Comparison of ENCODE assay signal across 26 mouse cellular contexts in the genomic region with DNA sequence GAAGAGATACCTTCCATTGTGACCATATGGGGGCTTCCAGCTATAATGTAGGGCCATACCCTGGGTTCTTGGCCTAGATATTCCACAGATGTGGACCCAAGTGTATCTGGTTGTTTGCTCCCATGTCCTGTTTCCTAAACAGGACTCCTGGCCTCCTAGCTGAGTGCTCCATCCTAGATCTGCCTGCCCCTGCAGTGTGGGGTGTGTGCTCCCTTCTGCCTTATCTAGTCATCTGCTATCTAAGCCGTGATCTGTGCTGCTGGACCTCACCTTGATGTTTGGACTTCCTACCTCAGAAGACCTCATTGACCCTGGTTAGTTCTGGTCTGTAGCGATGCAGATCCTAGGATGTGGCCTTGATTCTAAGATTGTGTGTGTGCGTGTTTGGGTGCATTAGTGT. TPM values are rescaled to one million over a fixed set of nuclear protein-coding genes. Genes with fewer than 3 reads are reported as not detected.
DNase-seq lines count a peak whose midpoint lies in the region; ATAC-seq and TF ChIP-seq lines count a peak whose summit lies in the region.
"Had no signal": no experiment of that assay in that cellular context is flagged by ENCODE, and none has a peak within 500 bp of the region (broad histone marks: within the 10 kb centered on the region; RNA-seq: fewer than 3 reads in every experiment).

No protein-coding gene starts in this region.

- no peak for ATAC-seq in kidney, embryonic 16.5 days (ENCODE audit: low FRiP score, low TSS enrichment)
- ATAC-seq in kidney, embryonic 14.5 days (ENCODE audit: low FRiP score, low TSS enrichment): no peak
- no peak for ATAC-seq in stomach, postnatal 0 days (ENCODE audit: low FRiP score, low TSS enrichment)
- ATAC-seq: forebrain, embryonic 13.5 days; forebrain, embryonic 15.5 days; forebrain, postnatal 0 days had no signal

- TF ChIP-seq EP300 in stomach, postnatal 0 days (optimal IDR thresholded peaks at IDR 0.05): no peak

- no peak overlapping the region for H3K27ac ChIP-seq in heart, embryonic 10.5 days
- H3K27ac ChIP-seq in kidney, embryonic 16.5 days (ENCODE audit: low read length): 0 out of 2 replicates have a peak overlapping the region, but pooled peaks have one; percentile 27
- no peak overlapping the region for H3K27ac ChIP-seq in kidney, embryonic 14.5 days (ENCODE audit: low read depth, low read length)
- H3K27ac ChIP-seq in stomach, postnatal 0 days (replicated peaks): no peak overlapping the region
- H3K27ac ChIP-seq: embryonic facial prominence, embryonic 12.5 days; forebrain, embryonic 13.5 days; forebrain, embryonic 15.5 days had no signal

- WGBS in heart, embryonic 10.5 days: 95% methylated on average over 3 of the region's 3 CpGs
- WGBS in kidney, embryonic 16.5 days: 79% methylated on average over 3 of the region's 3 CpGs
- WGBS in kidney, embryonic 14.5 days: 84% methylated on average over 3 of the region's 3 CpGs
- WGBS in stomach, postnatal 0 days: 92% methylated on average over 3 of the region's 3 CpGs

- no peaks in the 10 kb centered on the region for H3K9me3 ChIP-seq in heart, embryonic 10.5 days
- H3K9me3 ChIP-seq in kidney, embryonic 16.5 days (ENCODE audit: low read length): no peaks in the 10 kb centered on the region
- H3K9me3 ChIP-seq in kidney, embryonic 14.5 days (ENCODE audit: control insufficient read depth, low read length): no peaks in the 10 kb centered on the region
- H3K9me3 ChIP-seq in stomach, postnatal 0 days (ENCODE audit: control insufficient read depth, low read length): no peaks in the 10 kb centered on the region
- H3K9me3 ChIP-seq: embryonic facial prominence, embryonic 12.5 days; forebrain, embryonic 13.5 days; forebrain, embryonic 15.5 days had no signal

- DNase-seq in heart, adult 11 months: peak; percentile 71
- no peak for DNase-seq in heart, embryonic 10.5 days (ENCODE audit: low spot score)
- DNase-seq in stomach, postnatal 0 days (ENCODE audit: low spot score): peak; percentile 5
- DNase-seq in gastrocnemius, postnatal 4 days (ENCODE audit: low spot score in 2 of 2): no peak
- DNase-seq: adrenal gland, adult 2 months; adrenal gland, postnatal 10 days; adrenal gland, postnatal 25 days; B cell, adult 2 months; cerebellum, adult 11 months; cerebellum, adult 18-20 months; cerebellum, adult 8-10 months; cerebellum, adult 9-11 months; cerebellum, postnatal 14 days; cerebellum, postnatal 36 days; embryo, embryonic 11 days; forebrain, postnatal 0 days had no signal

- no peaks in the 10 kb centered on the region for H3K27me3 ChIP-seq in heart, embryonic 10.5 days (ENCODE audit: insufficient read depth, poor library complexity, severe bottlenecking)
- H3K27me3 ChIP-seq in kidney, embryonic 16.5 days (ENCODE audit: insufficient read depth, low read length): no peaks in the 10 kb centered on the region
- H3K27me3 ChIP-seq in kidney, embryonic 14.5 days (ENCODE audit: control insufficient read depth, insufficient read depth, low read length): no peaks in the 10 kb centered on the region
- no peaks in the 10 kb centered on the region for H3K27me3 ChIP-seq in stomach, postnatal 0 days (ENCODE audit: control insufficient read depth, insufficient read depth, low read length)
- H3K27me3 ChIP-seq: embryonic facial prominence, embryonic 12.5 days; forebrain, embryonic 13.5 days; forebrain, embryonic 15.5 days had no signal

- no peak for TF ChIP-seq CTCF in stomach, postnatal 0 days (IDR thresholded peaks at IDR 0.05; ENCODE audit: low read depth)

- peaks cover 6% of the 10 kb centered on the region; the same call in 1 of the 2 replicates for H3K4me1 ChIP-seq in heart, embryonic 10.5 days
- peaks cover 20% of the 10 kb centered on the region; the same call in 1 of the 2 replicates for H3K4me1 ChIP-seq in kidney, embryonic 16.5 days (ENCODE audit: insufficient read depth, low read length)
- peaks cover 9% of the 10 kb centered on the region for H3K4me1 ChIP-seq in kidney, embryonic 14.5 days (ENCODE audit: control insufficient read depth, insufficient read depth, low read length)
- no peaks in the 10 kb centered on the region for H3K4me1 ChIP-seq in stomach, postnatal 0 days (replicated peaks; ENCODE audit: control insufficient read depth, insufficient read depth)
- H3K4me1 ChIP-seq: embryonic facial prominence, embryonic 12.5 days; forebrain, embryonic 13.5 days; forebrain, embryonic 15.5 days had no signal

- no peak overlapping the region for H3K4me2 ChIP-seq in kidney, embryonic 16.5 days (replicated peaks; ENCODE audit: low read depth, low read length)
- H3K4me2 ChIP-seq in kidney, embryonic 14.5 days (replicated peaks; ENCODE audit: low read depth, low read length): no peak overlapping the region
- H3K4me2 ChIP-seq in stomach, postnatal 0 days (replicated peaks; ENCODE audit: low read depth): no peak overlapping the region
- H3K4me2 ChIP-seq: embryonic facial prominence, embryonic 12.5 days; forebrain, embryonic 13.5 days; forebrain, embryonic 15.5 days had no signal

- H3K36me3 ChIP-seq in heart, embryonic 10.5 days: peaks cover 10% of the 10 kb centered on the region
- H3K36me3 ChIP-seq in kidney, embryonic 16.5 days (ENCODE audit: insufficient read depth, low read length): no peaks in the 10 kb centered on the region; the same call in 1 of the 2 replicates
- peaks cover 8% of the 10 kb centered on the region for H3K36me3 ChIP-seq in kidney, embryonic 14.5 days (ENCODE audit: control insufficient read depth, insufficient read depth, low read length)
- H3K36me3 ChIP-seq in stomach, postnatal 0 days (ENCODE audit: control insufficient read depth, insufficient read depth, low read length): peaks cover 4% of the 10 kb centered on the region; the same call in 1 of the 2 replicates
- H3K36me3 ChIP-seq: forebrain, embryonic 15.5 days had no signal

- no peak overlapping the region for H3K9ac ChIP-seq in kidney, embryonic 16.5 days (replicated peaks; ENCODE audit: low read length)
- no peak overlapping the region for H3K9ac ChIP-seq in kidney, embryonic 14.5 days (ENCODE audit: low read depth, low read length)
- H3K9ac ChIP-seq in stomach, postnatal 0 days (ENCODE audit: low read length): no peak overlapping the region
- H3K9ac ChIP-seq: embryonic facial prominence, embryonic 12.5 days; forebrain, embryonic 13.5 days; forebrain, embryonic 15.5 days; forebrain, postnatal 0 days had no signal

- H3K4me3 ChIP-seq in heart, embryonic 10.5 days: no peak overlapping the region
- H3K4me3 ChIP-seq in kidney, embryonic 16.5 days (ENCODE audit: low read length): no peak overlapping the region
- H3K4me3 ChIP-seq in kidney, embryonic 14.5 days (ENCODE audit: low read length): no peak overlapping the region
- H3K4me3 ChIP-seq in stomach, postnatal 0 days (ENCODE audit: low read depth, low read length): no peak overlapping the region
- H3K4me3 ChIP-seq: embryonic facial prominence, embryonic 12.5 days; forebrain, embryonic 13.5 days; forebrain, embryonic 15.5 days had no signal

RNA-seq across cellular contexts. Expression of a gene that starts 24.9 kb away (rescaled TPM):
- 1.6 and 2.3 TPM in 2 replicates for polyA plus RNA-seq in heart, embryonic 10.5 days (2016; fragmentation: Nextera tagmentation; extraction: Ambion mirVana)
- polyA plus RNA-seq in kidney, embryonic 16.5 days (2015; fragmentation: Nextera tagmentation; extraction: Ambion mirVana): 4.0 and 4.9 TPM in 2 replicates
- 3.9 and 4.0 TPM in 2 replicates for polyA plus RNA-seq in kidney, embryonic 14.5 days (2014; fragmentation: Nextera tagmentation; extraction: Ambion mirVana)
- polyA plus RNA-seq in stomach, postnatal 0 days (2015; fragmentation: Nextera tagmentation; extraction: Ambion mirVana): 1.8 and 2.0 TPM in 2 replicates
- total RNA-seq in gastrocnemius, postnatal 4 days (2021): 1 to 10 TPM; 2.2 to 2.3 TPM

RNA-seq across cellular contexts. Expression of a gene that starts 44.6 kb away (rescaled TPM):
- polyA plus RNA-seq in heart, embryonic 10.5 days (2016; fragmentation: Nextera tagmentation; extraction: Ambion mirVana): not detected in 2 replicates
- not detected in 2 replicates for polyA plus RNA-seq in kidney, embryonic 16.5 days (2015; fragmentation: Nextera tagmentation; extraction: Ambion mirVana)
- not detected in 2 replicates for polyA plus RNA-seq in kidney, embryonic 14.5 days (2014; fragmentation: Nextera tagmentation; extraction: Ambion mirVana)
- not detected in 2 replicates for polyA plus RNA-seq in stomach, postnatal 0 days (2015; fragmentation: Nextera tagmentation; extraction: Ambion mirVana)
- not detected for total RNA-seq in gastrocnemius, postnatal 4 days (2021)
- total RNA-seq: adrenal gland, adult 2 months; adrenal gland, postnatal 25 days; adrenal gland, postnatal 4 days; common myeloid progenitor, adult 5-6 weeks; forebrain, postnatal 0 days; MEL had no signal
- polyA plus RNA-seq: adrenal gland, adult 2 months; embryonic facial prominence, embryonic 12.5 days; embryonic facial prominence, embryonic 14.5 days; forebrain, embryonic 11.5 days; forebrain, embryonic 13.5 days; forebrain, embryonic 15.5 days; forebrain, postnatal 0 days had no signal

Comparison
In these comparisons a context has a peak if more than half of its experiments do, and no peak if none do; other contexts are left out.
1. DNase-seq: peak in heart, adult 11 months (single experiment) and stomach, postnatal 0 days (single experiment); none in heart, embryonic 10.5 days (single experiment) and gastrocnemius, postnatal 4 days (0 of 2).